Mouse (Mus musculus) CD4-positive helper T cell, adult 2 months (primary cell): ENCODE data around the gene Letm1.

Source experiments
- DNase-seq: peaks from one replicate; pipeline ENCODE4 v3.0.0-alpha.2; 2012; ENCODE audit warnings: low read depth, missing footprints, low spot score

Letm1 gene

DNA sequence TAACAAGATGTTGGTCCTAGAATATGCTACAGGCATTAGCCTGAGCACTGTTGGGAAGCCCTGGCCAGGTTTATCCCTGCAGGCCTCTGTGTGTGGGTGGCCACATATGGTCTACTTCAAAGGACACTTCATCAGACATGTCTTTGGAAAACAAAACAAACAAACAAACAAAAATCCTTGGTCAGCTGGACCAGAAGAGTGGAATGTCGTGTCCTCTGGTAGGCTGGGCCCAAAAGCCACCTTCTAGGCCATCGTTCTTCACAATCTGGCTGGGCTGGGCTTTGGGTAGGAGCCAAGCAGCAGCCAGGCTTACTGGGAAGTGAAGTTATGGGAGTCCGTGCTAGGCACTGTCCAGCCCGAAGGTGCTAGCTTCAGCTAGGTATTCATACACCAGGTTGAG, 75.5 kb downstream of the Letm1 start:
- no peak for DNase-seq

DNA sequence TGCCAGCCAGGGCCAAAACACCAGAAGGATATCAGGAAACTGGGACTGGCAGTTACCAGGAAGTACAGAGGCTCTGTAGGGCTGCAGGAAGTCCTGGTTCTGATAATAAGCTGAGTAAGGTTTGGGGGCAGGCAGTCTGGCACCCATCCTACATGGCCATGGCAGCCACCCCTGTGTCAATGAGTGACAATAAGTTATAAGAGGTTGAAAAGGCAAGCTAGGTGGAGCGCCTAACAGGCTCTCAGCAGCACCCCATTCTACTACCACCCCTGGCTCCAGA, 76.3 kb downstream of the Letm1 start:
- no peak for DNase-seq

DNA sequence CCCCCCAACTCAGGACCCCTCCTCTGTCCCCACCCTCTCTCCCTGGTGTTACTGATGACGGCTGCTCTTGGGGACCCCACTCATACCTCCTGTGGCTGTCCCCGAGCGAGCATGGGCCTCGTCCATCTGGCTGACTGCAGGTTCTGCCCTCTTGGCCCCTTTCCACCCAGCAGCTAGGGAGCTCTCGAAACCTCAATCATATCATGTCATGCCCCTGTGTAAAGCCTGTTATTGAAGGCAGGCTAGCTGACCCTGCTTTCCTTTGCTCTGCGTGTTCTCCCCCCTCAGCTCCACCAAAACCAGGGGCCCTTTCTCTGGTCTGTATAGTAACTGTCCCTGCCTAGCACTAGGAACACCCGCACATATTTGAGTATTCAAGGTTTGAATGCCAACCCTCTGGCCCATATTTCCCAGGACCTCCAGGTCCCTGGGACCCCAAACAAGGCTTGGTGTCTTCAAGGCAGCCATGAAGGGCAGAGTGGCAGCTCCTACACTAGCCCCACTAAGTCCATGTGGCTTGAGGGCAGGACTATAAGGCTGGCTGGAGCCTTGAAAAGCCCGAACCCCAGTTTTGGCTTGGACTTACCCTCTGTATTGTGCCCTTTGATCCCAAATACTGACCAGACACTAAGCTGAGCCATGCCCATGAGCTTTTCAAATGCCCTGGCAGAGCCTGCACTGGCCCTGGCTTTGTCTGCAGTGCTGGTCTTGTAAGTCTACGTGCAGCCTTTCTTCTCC, 76.8 kb downstream of the Letm1 start:
- DNase-seq, result no peak

DNA sequence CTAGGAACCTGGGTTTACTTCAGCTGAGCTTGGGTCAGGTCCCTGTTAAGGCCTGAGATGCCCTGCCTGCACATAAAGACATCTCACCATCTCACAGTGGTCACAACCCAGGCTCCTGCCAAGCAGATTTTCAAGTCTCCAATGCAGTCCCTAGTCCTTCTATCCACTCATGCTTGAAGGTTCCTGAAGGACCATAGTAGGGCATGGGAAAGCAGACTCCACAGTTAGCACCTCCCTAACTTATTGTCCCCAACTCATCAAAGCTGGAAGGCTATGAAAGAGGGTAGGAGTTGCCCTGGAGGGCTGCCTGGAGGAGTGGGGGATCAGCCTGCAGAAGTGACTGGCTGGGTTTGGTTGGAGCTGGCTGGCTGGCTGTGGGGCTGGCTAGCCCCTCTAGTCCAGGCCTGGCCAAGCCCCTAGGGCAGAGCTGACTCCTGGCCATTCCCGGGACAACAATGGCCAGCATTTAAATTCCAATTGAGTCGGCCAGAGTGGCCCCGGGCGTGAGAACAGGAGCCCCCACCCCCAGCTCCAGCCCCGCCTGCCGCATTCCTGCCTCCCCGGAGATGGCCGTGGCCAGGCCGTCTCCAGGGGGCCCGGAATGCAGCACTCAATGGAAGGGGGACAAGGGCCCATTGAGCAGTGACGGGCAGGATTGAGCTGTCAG, 77.5 kb downstream of the Letm1 start:
- no peak for DNase-seq

DNA sequence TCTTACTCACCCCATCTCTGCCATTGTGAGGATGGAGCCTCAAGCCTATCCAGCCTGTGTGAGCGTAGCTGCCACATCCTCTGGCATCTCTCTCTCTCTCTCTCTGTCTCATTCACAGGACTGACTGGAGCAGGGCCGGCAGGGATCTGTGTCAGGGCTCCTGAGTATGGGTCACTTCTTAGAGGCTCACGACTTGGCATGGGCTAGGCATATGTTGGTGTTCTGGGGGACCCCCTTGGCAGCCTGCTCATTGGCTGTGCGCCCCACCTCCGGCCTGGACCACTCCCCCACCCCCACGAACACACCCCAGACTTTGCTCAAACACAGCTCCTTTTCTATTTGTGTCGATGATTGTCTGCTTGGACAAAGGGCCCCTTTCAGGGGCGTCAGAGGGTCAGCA, 78.6 kb downstream of the Letm1 start:
- DNase-seq, result no peak

DNA sequence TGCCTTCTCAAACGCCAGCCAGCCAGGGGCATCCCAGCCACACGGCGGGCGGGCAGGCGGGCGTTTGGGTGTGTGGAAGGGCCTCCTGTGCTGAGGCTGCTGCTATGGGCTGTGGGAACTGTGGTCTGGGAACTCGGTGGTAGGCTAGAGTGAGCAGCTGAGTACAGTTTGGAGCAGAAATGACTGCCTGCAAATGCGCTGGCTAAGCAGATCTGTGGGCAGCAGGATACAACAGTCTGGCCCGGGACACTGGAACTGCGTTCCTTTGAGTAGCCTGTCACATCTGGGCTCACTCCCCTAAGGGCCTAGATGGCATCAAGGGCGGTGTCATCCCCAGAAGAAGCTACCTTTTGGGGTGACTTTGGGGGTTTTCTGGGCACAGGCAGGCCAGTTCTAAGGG, 80.8 kb downstream of the Letm1 start:
- DNase-seq, result no peak

DNA sequence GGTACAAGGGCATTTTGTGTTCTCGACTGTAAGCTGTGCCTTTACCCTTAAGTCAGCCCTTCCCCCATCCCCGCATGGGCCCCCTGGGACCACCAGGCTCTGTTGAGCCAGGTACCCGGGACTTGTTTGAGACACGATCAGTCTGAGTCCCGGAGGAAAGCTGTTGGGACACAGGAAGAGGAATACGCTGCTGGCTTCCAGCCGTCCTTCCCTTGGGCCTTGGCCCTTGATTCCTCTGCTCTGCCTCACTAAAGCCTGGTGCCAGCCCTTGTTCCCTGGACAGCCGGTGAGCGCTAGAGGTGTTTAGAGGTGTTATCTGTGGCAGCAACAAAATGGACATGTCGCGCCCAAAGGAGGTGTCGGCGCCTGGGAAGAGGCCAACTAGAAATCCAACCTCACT, 82.6 kb downstream of the Letm1 start:
- no peak for DNase-seq

DNA sequence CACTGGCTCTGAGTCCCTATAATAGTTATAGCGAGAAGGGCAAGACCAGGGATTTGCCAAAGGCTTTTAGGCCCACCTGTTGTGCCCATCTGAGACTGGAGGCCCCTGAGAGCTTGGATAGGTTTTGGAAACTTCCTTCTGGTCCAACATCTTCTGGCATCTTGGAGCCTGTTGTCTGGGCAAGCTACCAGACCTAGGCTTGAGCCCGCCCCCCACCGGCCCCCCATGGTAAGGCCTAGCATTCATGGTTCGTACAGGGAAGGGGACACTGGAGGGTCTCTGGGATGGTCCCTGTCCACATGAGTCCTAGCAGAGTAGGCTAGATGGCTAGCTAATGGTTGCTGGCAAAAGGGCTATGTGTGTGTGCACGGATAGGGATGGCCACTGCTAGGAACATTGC, 83.9 kb downstream of the Letm1 start:
- no peak for DNase-seq

DNA sequence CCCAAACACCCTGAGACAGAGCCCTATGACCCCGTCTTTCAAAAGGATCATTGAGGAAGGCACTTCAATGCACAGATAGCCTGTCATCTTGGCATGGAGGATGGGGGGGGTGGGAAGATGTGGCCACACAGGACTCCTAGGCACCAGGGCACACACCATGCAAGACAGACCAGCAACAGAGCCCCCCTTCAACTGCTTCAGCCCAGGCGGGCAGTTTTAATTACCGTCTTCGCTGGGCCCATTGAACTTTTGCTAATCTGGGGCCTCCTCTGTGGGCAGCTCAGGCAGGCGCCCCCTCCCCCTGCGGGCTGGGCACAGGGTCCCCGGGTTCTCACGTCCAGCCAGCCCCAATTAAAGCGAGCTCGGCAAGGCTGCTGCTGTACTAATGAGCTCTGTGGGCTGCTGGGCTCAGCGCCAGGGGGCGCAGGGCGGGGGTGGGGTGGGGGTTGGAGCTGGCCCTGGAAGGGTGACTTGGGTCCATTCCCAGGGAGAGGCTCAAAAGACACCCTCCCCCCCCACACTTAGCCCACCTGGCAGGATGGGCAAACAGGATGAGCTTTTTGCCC, 84.6 kb downstream of the Letm1 start:
- no peak for DNase-seq

DNA sequence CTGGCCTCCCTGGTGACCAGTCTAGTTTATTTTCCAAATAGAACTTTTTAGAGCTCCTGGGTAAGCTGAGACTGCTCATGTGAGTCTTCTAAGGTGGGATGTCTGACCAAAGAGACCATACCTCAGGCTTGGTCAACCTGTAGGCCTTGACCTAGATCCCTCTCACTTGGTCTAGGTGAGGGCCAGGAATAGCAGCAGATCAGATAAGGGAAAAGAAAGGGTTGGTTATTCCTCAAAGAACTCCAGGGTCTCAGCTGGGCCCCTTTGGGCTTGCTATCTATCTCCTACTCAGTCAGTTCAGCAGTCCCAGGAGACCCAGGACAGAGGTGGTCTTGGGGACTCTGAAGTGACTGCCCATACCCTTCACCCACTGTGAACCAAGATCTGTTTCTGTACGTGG, 85.1 kb downstream of the Letm1 start:
- no peak for DNase-seq

DNA sequence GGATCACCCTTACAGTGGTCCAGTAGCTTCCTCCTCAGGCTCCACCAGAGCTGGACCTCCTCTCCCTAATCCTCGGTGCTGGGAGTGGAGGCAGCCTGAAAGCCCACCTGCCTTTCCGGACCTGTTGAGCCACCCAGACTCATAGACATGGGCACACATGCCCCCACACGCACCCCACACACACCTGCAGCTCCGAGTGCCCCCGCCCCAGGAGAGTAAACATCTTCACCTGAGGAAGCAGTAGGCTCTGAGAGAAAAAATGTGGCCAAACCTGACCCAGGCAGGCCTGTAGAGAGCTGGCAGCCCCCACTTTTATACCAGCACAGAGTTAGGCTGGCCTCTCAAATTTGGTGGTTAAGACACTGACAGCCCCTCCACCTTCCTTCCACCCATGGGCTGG, 86.2 kb downstream of the Letm1 start:
- no peak for DNase-seq

DNA sequence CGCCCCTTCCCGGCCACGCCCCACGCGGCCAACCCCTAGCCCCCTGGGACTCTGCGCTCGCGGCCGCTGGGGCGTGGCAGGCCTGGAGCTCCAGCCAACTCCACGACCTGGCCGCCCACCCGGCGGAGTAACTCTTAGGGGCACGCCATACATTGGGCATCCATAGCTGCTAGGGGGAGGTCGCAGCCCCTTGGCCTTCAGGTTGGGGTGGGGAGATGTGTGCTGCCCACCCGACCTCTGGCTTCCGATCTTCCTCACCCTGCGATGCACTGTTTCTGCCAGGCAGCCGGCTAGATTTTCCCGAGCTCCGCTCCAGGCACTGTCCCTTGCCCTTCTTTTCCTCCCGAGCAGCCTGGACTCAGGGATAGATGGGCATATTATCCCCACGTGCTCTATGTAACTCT, 86.9 kb downstream of the Letm1 start:
- DNase-seq, result no peak

DNA sequence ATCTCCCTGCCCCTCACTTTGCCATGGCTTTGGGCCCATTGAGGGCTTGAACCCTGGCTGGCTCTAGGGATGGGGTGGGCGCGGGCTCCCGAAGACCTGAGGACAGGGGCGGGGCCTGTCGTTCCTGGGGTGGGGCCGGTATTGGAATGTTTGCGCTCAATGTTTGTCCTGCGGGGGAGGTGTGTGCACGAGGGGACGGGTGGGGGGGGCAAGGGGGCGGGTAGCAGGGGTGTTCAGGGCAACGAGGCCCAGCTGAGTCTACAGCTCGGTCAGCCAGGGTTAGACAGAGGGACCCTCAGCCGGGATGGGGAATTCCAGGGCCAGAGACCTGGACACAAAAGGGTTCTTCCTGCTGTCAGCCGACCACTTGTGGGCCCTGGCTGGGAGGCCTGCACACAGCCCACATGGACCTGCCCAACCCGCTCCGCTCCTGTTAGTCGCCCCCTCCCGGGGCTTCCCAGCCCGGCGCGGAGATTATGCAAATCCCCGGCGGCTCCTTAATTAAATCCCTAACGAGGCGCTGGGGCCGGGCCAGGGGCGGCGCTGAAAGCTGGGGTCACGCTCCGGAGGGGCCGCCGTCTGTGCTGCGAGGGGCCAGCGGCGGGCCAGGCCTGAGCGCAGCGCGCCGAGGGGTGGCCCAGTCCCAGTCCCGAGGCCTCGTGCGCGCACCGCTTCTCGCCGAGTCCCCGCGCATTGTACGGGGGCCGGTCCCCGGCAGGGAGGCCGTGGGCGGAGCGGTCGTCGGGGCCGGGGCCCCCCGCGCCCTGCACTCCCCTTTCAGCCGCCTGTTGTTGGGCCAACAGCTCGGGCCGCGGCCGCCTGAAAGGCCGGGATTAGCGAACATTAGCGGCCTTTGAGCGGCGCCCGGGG, 87.5 kb downstream of the Letm1 start:
- DNase-seq, result no peak

DNA sequence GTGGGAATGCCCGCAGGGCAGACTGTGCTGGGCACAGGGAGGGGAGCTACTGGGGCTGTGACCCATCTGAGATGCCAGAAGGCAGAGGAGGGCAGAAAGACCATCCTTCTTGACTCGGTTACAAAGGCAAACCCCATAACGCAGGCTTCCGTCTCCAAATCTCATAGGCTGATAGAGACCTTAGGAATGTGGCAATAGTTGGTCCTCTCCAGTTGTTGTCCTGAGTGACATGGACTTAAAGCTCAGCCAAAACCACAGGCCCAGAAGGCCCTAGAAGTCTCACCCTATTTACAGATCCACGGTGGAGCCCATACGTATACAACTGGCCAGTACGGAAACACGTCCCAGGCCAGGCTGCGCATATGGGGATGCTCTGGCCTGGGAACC, 88.2 kb downstream of the Letm1 start:
- no peak for DNase-seq

DNA sequence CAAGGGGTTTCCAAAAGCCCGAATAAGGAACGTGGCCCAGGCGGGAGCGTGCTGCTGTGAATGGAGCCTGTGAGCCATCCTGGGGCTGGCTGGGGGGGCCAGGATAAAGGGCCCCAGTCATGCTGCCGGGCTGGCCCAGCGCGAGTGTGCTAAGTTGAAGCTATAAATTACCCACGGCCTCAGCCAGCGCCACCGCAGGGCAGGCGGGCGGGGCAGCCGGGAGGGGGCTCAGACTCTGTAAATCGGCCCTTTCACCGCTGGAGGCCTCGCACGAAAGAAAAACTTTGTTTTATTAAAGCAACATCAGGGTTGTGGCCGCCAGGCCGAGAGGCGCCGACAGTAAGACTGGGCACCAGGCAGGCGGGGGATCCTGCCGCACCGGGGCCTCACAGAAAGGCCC, 90.2 kb downstream of the Letm1 start:
- DNase-seq, result no peak

DNA sequence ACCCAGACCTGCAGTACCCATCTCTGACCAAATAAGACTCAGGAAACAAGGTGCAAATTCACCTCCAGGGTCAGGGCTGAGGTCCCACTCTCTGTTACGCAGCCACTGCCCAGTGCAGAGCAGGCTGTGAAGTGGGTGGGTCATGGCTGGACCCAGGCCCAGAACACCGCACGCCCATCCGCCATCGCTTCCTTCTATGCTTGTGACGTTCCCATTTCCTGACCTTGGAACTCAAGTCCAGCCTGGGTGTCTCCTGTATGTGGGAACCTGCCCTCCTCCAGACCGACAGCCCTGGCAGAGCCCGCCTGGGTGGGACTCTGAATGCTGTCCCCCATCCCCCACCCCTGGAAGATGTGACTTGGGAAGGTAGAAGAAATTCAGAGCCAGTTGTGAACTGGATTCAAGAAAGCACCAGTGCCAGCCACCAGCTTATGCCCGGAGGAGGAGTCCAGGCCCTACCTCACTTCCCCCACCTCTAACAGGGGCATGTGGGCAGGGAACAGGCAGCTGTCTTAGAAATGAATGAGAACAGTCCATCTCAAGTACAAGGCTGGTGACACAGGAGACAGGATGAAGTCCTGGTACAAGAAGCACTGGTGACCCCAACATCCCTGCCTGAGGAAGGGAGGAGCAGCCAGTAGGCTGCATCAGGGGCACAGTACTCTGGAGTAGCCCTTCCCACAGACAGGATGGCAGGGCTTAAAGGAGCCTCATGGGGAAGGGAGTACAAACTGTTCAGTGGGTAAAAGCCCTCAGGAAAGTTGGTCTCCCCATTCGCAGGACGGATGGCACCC, 92.6 kb downstream of the Letm1 start:
- DNase-seq, result no peak
